Mouse (Mus musculus): Measurements from ENCODE around the gene Iqcd. TPM values are rescaled to one million over a fixed set of nuclear protein-coding genes. Genes with fewer than 3 reads are reported as not detected.
A peak's percentile ranks its signal among the peaks of the same experiment; 100 is the strongest.

Iqcd gene
- total RNA-seq, 2 experiments from 2014 or later, result 0.70 to 1.3 TPM

DNA sequence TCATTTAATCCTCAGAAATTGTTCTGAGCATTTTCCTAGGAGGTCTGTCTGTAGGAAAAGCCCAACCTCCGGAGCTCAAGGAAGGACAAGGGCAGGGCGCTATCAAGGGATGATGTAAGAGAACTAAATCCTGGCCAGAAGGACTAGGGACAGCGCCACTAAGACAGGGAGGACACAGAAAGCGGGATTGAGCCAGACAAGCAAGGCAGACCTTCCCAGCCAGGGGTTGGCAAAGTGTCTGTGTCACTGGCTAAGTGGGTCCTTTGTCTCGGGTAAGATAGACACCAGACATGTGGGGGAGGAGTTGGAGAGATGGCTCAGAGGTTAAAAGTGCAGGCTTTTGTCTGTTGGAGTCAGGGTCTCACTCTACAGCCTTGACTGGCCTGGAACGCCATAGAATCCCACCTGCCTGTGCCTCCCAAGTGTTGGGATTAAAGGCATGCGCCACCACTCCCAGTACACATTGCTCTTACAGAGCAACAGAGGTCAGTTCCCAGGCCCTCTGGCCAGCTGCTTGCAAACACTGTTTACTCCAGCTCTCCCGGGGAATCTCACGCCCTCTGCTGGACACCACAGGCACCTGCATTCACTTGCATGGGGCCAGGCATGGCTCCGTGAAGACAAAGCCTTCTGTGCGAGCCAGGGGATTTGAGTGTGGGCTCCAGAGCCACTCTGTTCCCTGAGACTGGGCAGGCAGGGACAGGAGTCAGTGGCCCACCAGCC is 12.3 kb downstream of the Iqcd start:
- no peak for DNase-seq (ENCODE audit: low spot score in 2 of 2)

DNA sequence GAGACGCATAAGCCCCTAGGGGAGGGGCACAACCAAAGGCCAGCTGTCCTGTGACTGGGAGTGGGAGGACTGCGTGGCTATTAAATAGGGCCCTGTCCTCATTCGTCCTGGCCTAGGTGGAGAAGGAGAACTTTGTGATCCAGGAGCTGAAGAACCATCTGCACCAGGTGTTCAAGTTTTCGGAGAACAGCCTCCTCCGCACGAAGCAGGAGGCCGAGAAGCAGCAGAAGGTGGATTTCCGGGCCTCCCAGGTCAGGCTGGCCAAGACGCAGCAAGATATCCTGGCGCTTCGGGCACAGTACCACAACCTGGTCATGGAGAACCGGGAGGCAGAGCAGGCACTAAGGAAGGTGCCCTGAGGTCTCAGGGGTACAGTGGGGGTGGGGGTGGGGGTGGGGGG is 13.4 kb downstream of the Iqcd start:
- DNase-seq (ENCODE audit: low spot score in 2 of 2), result no peak

DNA sequence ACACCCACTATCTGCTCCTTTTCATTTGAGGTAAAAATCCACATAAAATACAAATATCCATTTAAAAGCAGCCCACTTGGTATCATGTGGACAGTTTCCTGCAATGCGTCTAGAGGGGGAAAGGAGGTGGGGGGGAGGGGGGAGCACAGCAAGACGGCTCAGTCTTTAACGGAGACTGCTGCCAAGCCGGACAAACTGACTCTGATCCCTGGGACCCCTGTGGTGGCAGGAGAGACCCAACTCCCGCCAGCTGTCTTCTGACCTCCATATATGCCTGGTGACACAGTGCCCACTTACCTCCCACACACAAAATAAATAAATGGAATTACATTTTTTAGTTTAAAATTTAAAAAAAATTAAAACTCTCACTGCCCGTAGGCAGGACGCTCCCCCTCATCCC is 14.7 kb downstream of the Iqcd start:
- no peak for DNase-seq (ENCODE audit: low spot score in 2 of 2)

- DNase-seq (ENCODE audit: low spot score in 2 of 2), result peak; percentile 87 to 91
Measured at GRCm38 (mm10) chr5:120604839-120605238, 16.0 kb downstream of the Iqcd start.

DNA sequence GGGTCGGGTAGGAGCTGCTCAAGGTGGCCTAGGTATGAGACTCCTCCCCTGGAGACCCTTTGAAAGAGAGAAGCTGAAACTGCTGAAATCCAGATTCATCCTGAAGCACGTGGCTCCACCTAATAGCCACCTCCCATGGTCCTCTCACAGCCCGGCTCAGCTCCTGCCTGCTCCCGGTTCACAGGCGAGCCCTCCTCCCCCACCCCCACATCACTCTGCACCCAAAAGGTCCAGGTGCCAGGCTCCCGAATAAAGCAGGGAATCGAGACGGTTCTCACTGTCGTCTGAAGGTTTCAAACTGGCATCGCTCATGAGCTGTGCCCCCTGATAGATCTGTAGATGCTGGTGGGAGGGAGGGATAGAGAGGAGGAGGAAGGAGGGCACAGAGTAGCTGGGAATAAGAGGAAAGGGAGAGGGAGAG is 16.4 kb downstream of the Iqcd start:
- no peak for DNase-seq (ENCODE audit: low spot score in 2 of 2)

DNA sequence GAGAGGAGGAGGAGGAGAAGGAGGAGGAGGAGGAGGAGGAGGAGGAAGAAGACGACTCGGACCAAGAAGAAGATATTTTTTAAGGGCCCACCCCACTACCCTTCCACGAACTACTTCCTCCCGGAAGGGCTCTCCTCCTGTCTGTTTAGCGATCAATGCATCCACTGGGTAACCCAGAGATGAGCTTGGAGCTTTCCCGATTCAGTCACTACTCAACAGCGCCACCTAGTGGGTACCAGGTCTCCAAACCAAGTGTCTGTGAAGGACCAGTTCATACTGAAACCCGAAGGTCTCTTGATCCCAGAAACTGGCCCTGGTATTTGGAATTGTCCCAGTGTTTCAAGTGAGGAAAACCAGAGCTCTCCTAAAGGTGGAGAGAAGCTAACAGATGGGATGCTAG is 16.9 kb downstream of the Iqcd start:
- peak; percentile 91 to 96 for DNase-seq (ENCODE audit: low spot score in 2 of 2)

- DNase-seq (ENCODE audit: low spot score in 2 of 2), result no peak
Measured at GRCm38 (mm10) chr5:120606590-120607200, 17.9 kb downstream of the Iqcd start.

DNA sequence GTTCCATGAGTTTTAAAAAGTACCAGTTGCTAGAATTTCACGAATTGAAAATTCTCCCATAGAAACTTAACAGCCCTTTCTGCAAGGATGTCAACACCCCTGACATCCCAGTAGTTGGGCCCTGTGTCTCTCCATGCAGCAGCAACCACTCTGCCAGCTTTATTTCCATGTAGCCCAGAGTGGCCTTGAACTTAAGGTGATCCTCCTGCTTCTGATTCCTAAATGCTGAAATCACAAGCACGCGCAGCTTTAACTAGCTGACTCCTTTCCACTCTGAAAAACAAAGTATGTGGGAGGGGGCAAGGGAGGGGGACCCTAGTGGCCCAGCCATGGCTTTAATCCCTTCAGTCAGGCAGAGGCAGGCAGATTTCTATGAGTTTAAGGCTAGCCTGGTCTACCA is 18.5 kb downstream of the Iqcd start:
- no peak for DNase-seq (ENCODE audit: low spot score in 2 of 2)

- DNase-seq (ENCODE audit: low spot score in 2 of 2), result no peak
Measured at GRCm38 (mm10) chr5:120609246-120609775, 20.5 kb downstream of the Iqcd start.

DNA sequence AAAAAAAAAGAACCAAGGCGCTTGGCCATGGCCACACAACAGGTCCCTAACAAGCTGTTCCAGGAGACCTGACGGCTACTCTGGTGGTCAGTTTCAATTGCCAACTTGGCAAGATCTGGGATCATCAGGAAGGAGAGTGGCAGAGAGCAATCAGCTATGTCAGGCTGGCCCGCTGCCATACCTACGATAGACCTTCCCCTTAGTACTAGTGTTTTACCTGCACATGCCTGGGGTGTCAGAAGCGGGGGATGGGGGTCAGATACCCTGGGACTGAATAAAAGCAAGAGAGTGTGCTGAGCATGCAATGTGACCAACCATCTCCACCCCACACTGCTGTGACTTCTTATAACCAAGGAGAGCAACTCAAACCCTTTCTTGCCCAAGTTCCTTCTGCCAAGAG is 22.1 kb downstream of the Iqcd start:
- DNase-seq (ENCODE audit: low spot score in 2 of 2), result no peak

- DNase-seq (ENCODE audit: low spot score in 2 of 2), result no peak
Measured at GRCm38 (mm10) chr5:120611416-120611815, 22.6 kb downstream of the Iqcd start.

DNA sequence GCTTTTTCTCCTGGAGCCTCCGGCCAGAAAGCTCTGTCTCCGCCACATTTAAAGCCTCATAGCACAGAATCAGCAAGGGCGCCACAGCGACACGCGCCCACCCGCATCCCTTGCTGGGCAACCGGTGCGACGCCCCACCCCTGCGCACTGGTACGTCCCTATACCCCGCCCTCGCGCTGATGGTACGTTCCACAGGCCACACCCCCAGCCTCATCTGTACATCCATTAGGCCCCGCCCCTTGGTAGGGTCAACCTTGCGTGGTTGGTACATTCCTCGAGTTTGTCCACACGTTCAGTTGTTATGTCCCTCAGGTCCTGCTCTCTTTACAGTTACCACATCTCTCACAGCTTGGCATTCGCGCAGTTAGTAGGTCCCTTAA is 23.6 kb downstream of the Iqcd start, which contains the start of the genes Rita1 and Ddx54:
Gene Rita1 (minus strand): TSS at position 148 of the 380 bp plus-strand sequence.
Gene Ddx54 (plus strand): TSS at position 298 of the 380 bp plus-strand sequence.
- peak; percentile 97 to 99 for DNase-seq (ENCODE audit: low spot score in 2 of 2)

DNA sequence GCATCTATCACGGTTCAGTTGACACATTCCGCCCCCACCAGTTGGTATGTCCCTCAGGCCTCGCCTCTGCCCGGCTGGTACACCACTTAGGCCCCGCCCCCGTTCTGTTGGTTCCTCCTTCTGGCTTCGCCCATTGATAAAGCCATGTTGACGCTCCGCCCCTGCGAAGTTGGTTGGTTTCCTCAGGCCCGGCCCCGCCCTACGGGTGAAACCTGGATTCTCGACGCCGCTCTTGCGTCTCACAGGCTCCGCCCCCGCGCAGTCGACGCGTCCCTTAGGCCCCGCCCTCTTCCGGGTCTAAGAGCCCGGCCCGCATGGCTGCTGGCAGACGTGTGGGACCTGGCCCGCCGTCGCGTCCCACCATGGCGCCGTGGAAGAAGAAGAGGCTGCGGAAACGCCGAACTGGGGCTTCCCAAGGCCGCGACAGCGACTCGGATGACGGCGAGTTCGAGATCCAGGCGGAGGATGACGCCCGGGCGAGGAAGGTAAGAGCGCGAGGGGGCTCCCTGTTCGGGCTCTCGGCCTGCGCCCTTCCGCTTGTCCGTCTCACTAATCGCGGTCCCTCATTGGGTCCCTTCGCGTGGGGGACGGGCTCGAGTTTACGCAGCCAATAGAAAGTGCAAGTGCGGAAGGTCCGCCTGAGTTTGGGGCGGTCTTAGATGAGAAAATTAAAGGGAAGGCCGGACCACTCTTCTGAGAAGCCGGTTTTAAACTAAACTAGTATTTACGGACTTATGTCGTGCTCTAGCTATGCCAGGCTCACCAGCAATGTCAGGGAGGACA is 24.2 kb downstream of the Iqcd start:
- peak; percentile 100 for DNase-seq (ENCODE audit: low spot score in 2 of 2)

DNA sequence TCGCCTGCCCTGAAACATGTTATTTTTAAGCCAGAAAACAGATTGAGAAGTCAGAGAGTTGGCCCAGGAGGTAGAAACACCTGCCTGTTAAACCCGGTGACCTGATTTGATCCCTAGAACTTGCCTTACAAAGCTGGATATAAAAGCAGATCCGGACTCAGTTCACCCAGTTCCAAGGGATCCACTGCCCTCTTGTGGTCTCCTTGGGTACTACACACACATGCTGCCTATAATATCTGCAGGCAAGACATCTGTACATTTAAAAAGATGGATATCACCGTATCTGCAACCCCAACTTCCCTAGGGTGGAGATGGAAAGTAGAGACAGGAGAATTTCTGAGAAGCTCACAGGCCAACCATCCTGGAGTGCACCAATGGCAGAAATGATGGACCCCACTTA is 27.1 kb downstream of the Iqcd start:
- DNase-seq (ENCODE audit: low spot score in 2 of 2), result no peak

GRCm38 (mm10) chr5:120618778-120619177 is 30.0 kb downstream of the Iqcd start:
- DNase-seq (ENCODE audit: low spot score in 2 of 2), result no peak

DNA sequence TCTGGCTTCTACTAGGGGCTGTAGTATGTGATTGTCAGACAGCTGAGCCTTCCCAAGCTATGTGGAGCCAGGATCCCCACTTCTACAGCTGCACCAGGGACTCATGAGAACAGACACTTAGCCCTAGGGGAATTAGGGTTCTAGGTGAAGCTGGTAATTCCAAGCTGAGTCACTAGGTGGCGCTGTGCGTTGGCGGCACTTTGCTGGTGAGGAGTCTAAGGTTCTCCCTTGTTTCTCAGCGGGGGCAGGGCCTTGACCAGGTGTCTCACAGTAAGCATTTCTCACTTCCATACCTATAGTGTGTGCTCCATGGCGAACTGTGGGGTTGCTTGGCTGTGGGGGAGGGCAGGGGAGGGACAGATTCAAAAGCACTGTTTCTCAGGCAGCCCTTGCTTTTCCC is 30.4 kb downstream of the Iqcd start:
- DNase-seq (ENCODE audit: low spot score in 2 of 2), result peak; percentile 66 to 72

- peak; percentile 87 to 90 for DNase-seq (ENCODE audit: low spot score in 2 of 2)
Measured at GRCm38 (mm10) chr5:120620375-120621077, 31.7 kb downstream of the Iqcd start.

- DNase-seq (ENCODE audit: low spot score in 2 of 2), result peak in 1 of 2 experiments; percentile 39
Measured at GRCm38 (mm10) chr5:120621078-120621765, 32.4 kb downstream of the Iqcd start.

GRCm38 (mm10) chr5:120621846-120622197 is 33.0 kb downstream of the Iqcd start:
- peak; percentile 35 to 44 for DNase-seq (ENCODE audit: low spot score in 2 of 2)

DNA sequence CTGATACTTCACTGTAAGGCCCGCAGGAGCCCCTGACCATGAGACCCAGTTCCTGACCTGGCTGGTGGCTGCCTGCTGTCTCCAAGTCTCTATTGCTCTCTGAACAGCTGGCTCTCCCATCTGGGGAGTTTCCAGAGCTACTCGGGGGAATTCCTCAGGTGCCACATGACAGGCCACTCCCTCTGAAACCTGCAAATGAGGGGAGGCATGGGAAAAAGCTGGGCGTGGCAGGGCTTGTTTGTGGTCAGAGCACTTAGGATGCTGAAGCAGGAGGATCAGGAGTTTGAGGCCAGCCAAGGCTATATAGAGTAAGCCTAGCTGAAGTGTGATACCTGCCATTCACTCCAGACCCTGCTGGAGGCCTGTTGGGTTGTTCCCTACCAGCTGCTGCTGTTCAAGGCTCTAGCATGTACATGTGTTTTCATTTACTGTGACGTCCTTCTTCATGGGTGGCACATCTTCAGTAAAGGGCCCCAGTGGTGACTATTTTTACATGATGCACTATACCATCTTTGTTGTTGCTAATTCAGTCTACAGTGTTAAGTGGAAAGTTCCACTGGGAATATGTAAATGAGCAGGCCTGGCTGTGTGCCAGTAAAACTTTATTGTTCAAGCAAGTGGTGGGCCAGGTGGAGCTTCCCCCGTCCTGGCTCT is 33.5 kb downstream of the Iqcd start:
- DNase-seq (ENCODE audit: low spot score in 2 of 2), result no peak
